Mouse (Mus musculus): ENCODE results near the gene Nnmt. TPM values are rescaled to one million over a fixed set of nuclear protein-coding genes. Genes with fewer than 3 reads are reported as not detected.

Gene Nnmt
- polyA plus RNA-seq, 1 experiment from 2014 or later: 1.9 TPM

- H3K36me3 ChIP-seq (ENCODE audit: control insufficient read depth, insufficient read depth, low read length): no peaks in the 10 kb centered on the region
- H3K27me3 ChIP-seq (ENCODE audit: control insufficient read depth, insufficient read depth, low read length): no peaks in the 10 kb centered on the region
- peak; percentile 53 for DNase-seq (ENCODE audit: low spot score)
- H3K9ac ChIP-seq (ENCODE audit: low read length): no peak overlapping the region; the same call in 1 of the 2 replicates
- ATAC-seq (replicated peaks; ENCODE audit: low FRiP score): no peak; the same call in 1 of the 2 replicates
- 27% methylated on average over 12 of the region's 12 CpGs for WGBS
- peak overlapping the region; percentile 62 for H3K27ac ChIP-seq (ENCODE audit: low read depth, low read length)
- H3K4me3 ChIP-seq (ENCODE audit: low read depth, low read length): no peak overlapping the region
- H3K4me1 ChIP-seq (replicated peaks; ENCODE audit: control insufficient read depth, insufficient read depth, low read length): peaks cover 32% of the 10 kb centered on the region
- H3K4me2 ChIP-seq (ENCODE audit: low read depth, low read length, severe bottlenecking): peak overlapping the region; percentile 45; the same call in 1 of the 2 replicates
- no peaks in the 10 kb centered on the region for H3K9me3 ChIP-seq (ENCODE audit: control insufficient read depth, low read length)
Measured at GRCm38 (mm10) chr9:48648285-48649097, 43.5 kb upstream of the Nnmt start.

GRCm38 (mm10) chr9:48647648-48648284 is 42.8 kb upstream of the Nnmt start:
- Histone ChIP-seq H3K4me1 (replicated peaks; ENCODE audit: control insufficient read depth, insufficient read depth, low read length) (peaks cover 32% of the 10 kb centered on the region), H3K27ac (ENCODE audit: low read depth, low read length) (peak overlapping the region; percentile 28; the same call in 1 of the 2 replicates), H3K9me3 (ENCODE audit: control insufficient read depth, low read length) (no peaks in the 10 kb centered on the region), H3K4me3 (ENCODE audit: low read depth, low read length) (no peak overlapping the region), H3K27me3 (ENCODE audit: control insufficient read depth, insufficient read depth, low read length) (no peaks in the 10 kb centered on the region), H3K9ac (ENCODE audit: low read length) (no peak overlapping the region), H3K4me2 (ENCODE audit: low read depth, low read length, severe bottlenecking) (0 out of 2 replicates have a peak overlapping the region, but pooled peaks have one; percentile 18), H3K36me3 (ENCODE audit: control insufficient read depth, insufficient read depth, low read length) (no peaks in the 10 kb centered on the region)
- WGBS: 15% methylated on average over 10 of the region's 10 CpGs
- ATAC-seq (replicated peaks; ENCODE audit: low FRiP score): no peak
- DNase-seq (ENCODE audit: low spot score): peak; percentile 64

DNA sequence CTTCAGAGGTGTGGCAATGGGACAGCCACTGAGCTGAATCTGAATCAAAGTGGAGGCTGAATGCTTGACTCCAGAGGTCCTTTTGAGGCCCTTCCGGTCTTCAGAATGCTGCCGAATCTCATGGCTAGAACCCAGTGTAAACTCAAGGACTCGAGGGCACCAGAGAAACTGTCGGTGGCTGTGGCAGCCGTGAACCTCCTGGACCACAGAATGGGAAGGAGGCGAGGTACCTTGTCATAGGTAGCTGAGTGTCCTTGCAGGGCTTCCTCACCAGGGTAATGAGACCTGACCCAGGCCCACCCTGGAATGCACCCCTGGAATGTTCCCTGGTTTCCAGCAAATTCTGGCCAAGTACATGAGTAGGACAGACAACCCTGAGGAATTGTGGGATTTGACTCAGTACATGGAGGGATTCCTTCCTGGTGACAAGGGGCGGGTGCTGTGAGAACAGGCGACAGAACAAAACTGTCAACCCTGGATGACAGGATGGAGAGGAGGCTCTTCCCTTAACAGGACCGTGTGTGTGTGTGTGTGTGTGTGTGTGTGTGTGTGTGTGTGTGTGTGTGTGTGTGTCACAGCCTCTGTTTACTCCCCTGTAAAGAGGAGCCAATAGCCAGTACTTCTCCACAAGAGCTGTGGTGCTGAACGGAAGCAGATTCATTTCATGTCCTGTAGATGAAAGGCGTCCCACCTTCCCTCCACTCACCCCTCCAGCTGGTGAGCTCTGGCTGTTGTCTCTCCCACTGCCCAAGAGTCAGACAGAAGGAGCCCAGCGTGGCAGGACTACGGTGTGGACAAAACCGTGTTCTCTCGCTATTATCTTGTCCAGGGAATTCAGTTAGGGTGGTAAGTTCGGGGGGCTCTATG is 42.1 kb upstream of the Nnmt start:
- H3K4me2 ChIP-seq (ENCODE audit: low read depth, low read length, severe bottlenecking): no peak overlapping the region

GRCm38 (mm10) chr9:48646251-48646650 is 41.3 kb upstream of the Nnmt start:
- no peaks in the 10 kb centered on the region for H3K9me3 ChIP-seq (ENCODE audit: control insufficient read depth, low read length)
- no peaks in the 10 kb centered on the region for H3K36me3 ChIP-seq (ENCODE audit: control insufficient read depth, insufficient read depth, low read length)
- ATAC-seq (replicated peaks; ENCODE audit: low FRiP score) (no peak), DNase-seq (ENCODE audit: low spot score) (peak; percentile 86)
- no peaks in the 10 kb centered on the region for H3K27me3 ChIP-seq (ENCODE audit: control insufficient read depth, insufficient read depth, low read length)
- no peak overlapping the region for H3K9ac ChIP-seq (ENCODE audit: low read length)
- no peak overlapping the region for H3K4me3 ChIP-seq (ENCODE audit: low read depth, low read length)
- H3K27ac ChIP-seq (ENCODE audit: low read depth, low read length): no peak overlapping the region
- H3K4me2 ChIP-seq (ENCODE audit: low read depth, low read length, severe bottlenecking): no peak overlapping the region
- WGBS: 23% methylated on average over 4 of the region's 4 CpGs
- peaks cover 32% of the 10 kb centered on the region for H3K4me1 ChIP-seq (replicated peaks; ENCODE audit: control insufficient read depth, insufficient read depth, low read length)

More for the DNA sequence above, 42.1 kb upstream of the Nnmt start:
- DNase-seq (ENCODE audit: low spot score): peak; percentile 54
- no peaks in the 10 kb centered on the region for H3K36me3 ChIP-seq (ENCODE audit: control insufficient read depth, insufficient read depth, low read length)
- H3K27me3 ChIP-seq (ENCODE audit: control insufficient read depth, insufficient read depth, low read length): no peaks in the 10 kb centered on the region
- no peak for ATAC-seq (replicated peaks; ENCODE audit: low FRiP score)
- no peak overlapping the region for H3K4me3 ChIP-seq (ENCODE audit: low read depth, low read length)
- H3K9ac ChIP-seq (ENCODE audit: low read length): no peak overlapping the region; the same call in 1 of the 2 replicates
- peaks cover 32% of the 10 kb centered on the region for H3K4me1 ChIP-seq (replicated peaks; ENCODE audit: control insufficient read depth, insufficient read depth, low read length)
- no peaks in the 10 kb centered on the region for H3K9me3 ChIP-seq (ENCODE audit: control insufficient read depth, low read length)
- peak overlapping the region; percentile 28; the same call in 1 of the 2 replicates for H3K27ac ChIP-seq (ENCODE audit: low read depth, low read length)
- 36% methylated on average over 16 of the region's 16 CpGs for WGBS

DNA sequence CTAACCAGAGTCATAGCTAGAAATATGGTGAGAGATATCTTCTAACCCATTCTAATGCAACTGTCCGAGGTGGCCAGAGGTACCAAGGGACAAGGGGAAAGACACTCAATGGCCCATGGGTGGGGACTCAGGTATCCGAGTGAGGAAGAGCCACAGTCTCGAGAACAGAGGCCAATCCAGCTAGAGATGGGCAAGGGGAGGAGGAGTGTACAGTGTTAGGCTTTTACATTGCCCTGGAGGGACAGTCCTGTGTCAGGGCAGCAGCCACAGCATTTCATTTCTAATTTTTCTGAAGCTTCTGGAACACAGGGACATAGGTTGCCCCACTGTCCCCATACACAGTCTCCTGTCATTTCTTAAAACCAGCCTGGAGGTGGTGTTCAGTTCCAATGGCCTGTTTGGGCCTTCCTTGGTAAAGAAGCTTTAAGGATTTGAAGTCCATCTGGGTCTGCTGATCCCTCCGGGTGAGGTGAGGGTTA is 40.7 kb upstream of the Nnmt start:
- ATAC-seq (replicated peaks; ENCODE audit: low FRiP score): no peak
- no peaks in the 10 kb centered on the region for H3K9me3 ChIP-seq (ENCODE audit: control insufficient read depth, low read length)
- DNase-seq (ENCODE audit: low spot score): peak; percentile 52
- no peak overlapping the region for H3K27ac ChIP-seq (ENCODE audit: low read depth, low read length)
- H3K27me3 ChIP-seq (ENCODE audit: control insufficient read depth, insufficient read depth, low read length): no peaks in the 10 kb centered on the region
- H3K36me3 ChIP-seq (ENCODE audit: control insufficient read depth, insufficient read depth, low read length): no peaks in the 10 kb centered on the region
- H3K4me1 ChIP-seq (replicated peaks; ENCODE audit: control insufficient read depth, insufficient read depth, low read length): peaks cover 32% of the 10 kb centered on the region
- H3K4me2 ChIP-seq (ENCODE audit: low read depth, low read length, severe bottlenecking): no peak overlapping the region
- no peak overlapping the region for H3K9ac ChIP-seq (ENCODE audit: low read length)
- WGBS: 49% methylated on average over 4 of the region's 4 CpGs
- H3K4me3 ChIP-seq (ENCODE audit: low read depth, low read length): no peak overlapping the region

DNA sequence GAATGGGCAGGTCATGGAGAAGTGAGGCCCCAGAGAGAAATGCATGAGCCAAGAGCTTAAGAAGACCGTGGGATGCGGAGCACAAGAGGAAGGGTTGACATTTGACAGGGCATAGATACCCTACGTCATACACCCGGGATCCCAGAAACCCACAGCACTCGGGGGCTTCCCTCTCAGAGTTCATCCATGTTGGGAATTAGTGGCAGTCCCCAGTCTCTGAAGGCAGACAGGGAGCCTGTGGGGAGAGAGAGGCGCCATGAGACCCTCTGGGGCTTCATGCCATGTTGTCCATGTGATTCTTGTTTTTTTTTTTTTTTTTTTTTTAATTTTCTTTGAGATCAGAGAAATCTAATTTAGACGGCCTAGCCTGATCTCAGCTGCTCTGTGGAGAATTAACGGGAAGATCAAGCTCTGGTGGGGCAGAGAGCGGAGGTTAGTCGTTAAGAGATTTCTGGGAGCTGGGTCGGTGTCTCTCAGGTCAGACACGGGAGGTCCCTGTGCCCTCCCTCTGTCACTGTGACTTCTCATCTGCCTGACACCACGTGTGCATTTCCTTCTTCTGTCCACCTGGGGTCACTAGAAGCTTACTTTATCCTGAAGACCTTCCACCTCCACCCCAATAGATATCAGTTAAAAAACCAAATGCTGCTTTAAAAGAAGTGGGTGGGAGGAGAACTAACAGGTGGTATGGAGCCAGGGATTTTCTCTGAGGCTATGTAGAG is 40.1 kb upstream of the Nnmt start:
- no peaks in the 10 kb centered on the region for H3K27me3 ChIP-seq (ENCODE audit: control insufficient read depth, insufficient read depth, low read length)
- H3K4me2 ChIP-seq (ENCODE audit: low read depth, low read length, severe bottlenecking): no peak overlapping the region
- DNase-seq (ENCODE audit: low spot score) (peak; percentile 61), ATAC-seq (replicated peaks; ENCODE audit: low FRiP score) (no peak)
- H3K4me1 ChIP-seq (replicated peaks; ENCODE audit: control insufficient read depth, insufficient read depth, low read length): peaks cover 26% of the 10 kb centered on the region
- H3K4me3 ChIP-seq (ENCODE audit: low read depth, low read length): no peak overlapping the region
- H3K36me3 ChIP-seq (ENCODE audit: control insufficient read depth, insufficient read depth, low read length): no peaks in the 10 kb centered on the region
- H3K9ac ChIP-seq (ENCODE audit: low read length): no peak overlapping the region
- no peak overlapping the region for H3K27ac ChIP-seq (ENCODE audit: low read depth, low read length)
- whole genome bisulfite sequencing: 51% methylated on average over 13 of the region's 13 CpGs
- H3K9me3 ChIP-seq (ENCODE audit: control insufficient read depth, low read length): no peaks in the 10 kb centered on the region

DNA sequence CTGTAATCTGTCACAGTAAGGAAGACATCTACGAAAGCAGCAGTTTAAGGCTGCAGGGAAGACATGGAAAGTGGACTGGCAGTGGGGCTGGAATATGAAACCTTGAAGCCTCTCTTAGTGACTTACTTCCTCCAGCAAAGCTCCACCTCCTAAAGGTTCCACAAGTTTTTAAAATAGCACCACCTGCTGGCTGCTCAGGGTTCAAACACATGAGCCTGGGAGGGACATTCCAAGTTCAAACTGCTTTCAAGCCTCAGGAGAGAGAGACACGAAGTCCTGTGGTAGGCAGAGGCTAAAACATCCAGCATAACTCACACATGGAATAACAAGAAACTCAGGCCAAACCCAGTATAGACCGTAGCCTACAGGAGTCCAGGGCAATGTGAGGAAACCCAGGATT is 39.4 kb upstream of the Nnmt start:
- no peaks in the 10 kb centered on the region for H3K27me3 ChIP-seq (ENCODE audit: control insufficient read depth, insufficient read depth, low read length)
- 88% methylated on average over 3 of the region's 3 CpGs for WGBS
- ATAC-seq (replicated peaks; ENCODE audit: low FRiP score) (no peak), DNase-seq (ENCODE audit: low spot score) (peak; percentile 18)
- no peaks in the 10 kb centered on the region for H3K36me3 ChIP-seq (ENCODE audit: control insufficient read depth, insufficient read depth, low read length)
- H3K4me1 ChIP-seq (replicated peaks; ENCODE audit: control insufficient read depth, insufficient read depth, low read length): peaks cover 22% of the 10 kb centered on the region
- no peaks in the 10 kb centered on the region for H3K9me3 ChIP-seq (ENCODE audit: control insufficient read depth, low read length)
- H3K4me3 ChIP-seq (ENCODE audit: low read depth, low read length): no peak overlapping the region
- no peak overlapping the region for H3K4me2 ChIP-seq (ENCODE audit: low read depth, low read length, severe bottlenecking)
- no peak overlapping the region for H3K27ac ChIP-seq (ENCODE audit: low read depth, low read length)
- no peak overlapping the region for H3K9ac ChIP-seq (ENCODE audit: low read length)

DNA sequence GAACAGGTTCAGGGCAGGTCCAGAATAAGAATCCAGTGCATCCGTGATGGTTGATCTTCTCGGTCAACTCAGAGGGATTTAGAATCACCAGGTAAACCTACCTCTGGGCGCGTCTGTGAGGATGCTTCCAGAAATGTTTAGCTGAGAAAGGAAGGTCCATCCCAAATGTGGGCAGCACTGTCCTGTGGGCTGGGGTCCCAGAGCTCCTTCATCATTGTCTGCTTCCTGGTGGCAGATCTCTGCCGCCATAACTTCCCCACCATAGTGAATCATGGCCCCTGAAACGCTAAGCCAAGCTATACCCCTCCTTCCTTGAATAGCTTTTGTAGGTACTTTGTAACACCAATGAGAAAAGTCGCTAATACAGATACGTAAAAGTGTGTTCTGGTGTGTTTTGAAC is 36.7 kb upstream of the Nnmt start:
- H3K4me2 ChIP-seq (ENCODE audit: low read depth, low read length, severe bottlenecking): no peak overlapping the region
- H3K27me3 ChIP-seq (ENCODE audit: control insufficient read depth, insufficient read depth, low read length): no peaks in the 10 kb centered on the region
- H3K27ac ChIP-seq (ENCODE audit: low read depth, low read length): no peak overlapping the region
- 93% methylated on average over 8 of the region's 8 CpGs for WGBS
- H3K4me1 ChIP-seq (replicated peaks; ENCODE audit: control insufficient read depth, insufficient read depth, low read length): no peaks in the 10 kb centered on the region
- no peak overlapping the region for H3K9ac ChIP-seq (ENCODE audit: low read length)
- ATAC-seq (replicated peaks; ENCODE audit: low FRiP score): no peak
- H3K4me3 ChIP-seq (ENCODE audit: low read depth, low read length): no peak overlapping the region
- no peaks in the 10 kb centered on the region for H3K9me3 ChIP-seq (ENCODE audit: control insufficient read depth, low read length)
- H3K36me3 ChIP-seq (ENCODE audit: control insufficient read depth, insufficient read depth, low read length): no peaks in the 10 kb centered on the region
- DNase-seq (ENCODE audit: low spot score): peak; percentile 16
